Mouse (Mus musculus) kidney, adult 2 months (tissue): Measurements from ENCODE around the gene Tmem33.

Experiments
- CTCF ChIP-seq: fragments of 200-500 bp; conservative IDR thresholded peaks from 2 replicates; pipeline ENCODE4 v1.5.1; 2011; ENCODE audit warnings: low read depth, mild to moderate bottlenecking, control low read depth, low read length, moderate library complexity, mixed read lengths; ENCODE audit not compliant: insufficient read depth, insufficient read length
- POLR2A ChIP-seq: fragments of 200-500 bp; IDR thresholded peaks from one replicate; pipeline ENCODE4 v1.6.1; 2011; ENCODE audit warnings: low read depth, low read length, control low read depth

- TF ChIP-seq CTCF (no peak), POLR2A (no peak)
Measured at GRCm38 (mm10) chr5:67216031-67216778, 44.2 kb upstream of the Tmem33 start.
